Mouse (Mus musculus) gastrocnemius, postnatal 36 days (tissue): ENCODE data around the gene Gm10642. TPM values are rescaled to one million over a fixed set of nuclear protein-coding genes. Genes with fewer than 3 reads are reported as not detected.

Experiments used
- DNase-seq, 2 experiments: peaks; one replicate each; pipeline ENCODE4 v3.0.0; 2022
- intact Hi-C: fragments of 180-260 bp; cut with DNase I; formaldehyde crosslinking; loops from one replicate; pipeline ENCODE4 v1.15.1; 2025
- long read RNA-seq, 2 experiments: library from polyadenylated mRNA; stranded (forward); transcript quantifications; one replicate each; pipeline ENCODE4 v2.0.0; 2021
- total RNA-seq, 2 experiments: library from RNA; stranded (reverse); gene quantifications; 2 replicates each; pipeline ENCODE4 v1.2.3; 2021

The Gm10642 gene
- under 1 TPM in 1 of 2 experiments, not detected in 1; 0.15 TPM for total RNA-seq
- long read RNA-seq, experiment 1 = 0 reads
- long read RNA-seq, experiment 2, partial matches to known transcripts = 0 of 1 reads
- long read RNA-seq, experiment 2, other reads (novel, unspliced or antisense) = 0 of 1 reads

GRCm38 (mm10) chr9:70656130-70657007 is at the start of gene Gm10642:
Gene Gm10642 (plus strand): TSS chr9:70656251.
- DNase-seq = peak; percentile 28 to 44
- intact Hi-C loops = no loop called here

DNA sequence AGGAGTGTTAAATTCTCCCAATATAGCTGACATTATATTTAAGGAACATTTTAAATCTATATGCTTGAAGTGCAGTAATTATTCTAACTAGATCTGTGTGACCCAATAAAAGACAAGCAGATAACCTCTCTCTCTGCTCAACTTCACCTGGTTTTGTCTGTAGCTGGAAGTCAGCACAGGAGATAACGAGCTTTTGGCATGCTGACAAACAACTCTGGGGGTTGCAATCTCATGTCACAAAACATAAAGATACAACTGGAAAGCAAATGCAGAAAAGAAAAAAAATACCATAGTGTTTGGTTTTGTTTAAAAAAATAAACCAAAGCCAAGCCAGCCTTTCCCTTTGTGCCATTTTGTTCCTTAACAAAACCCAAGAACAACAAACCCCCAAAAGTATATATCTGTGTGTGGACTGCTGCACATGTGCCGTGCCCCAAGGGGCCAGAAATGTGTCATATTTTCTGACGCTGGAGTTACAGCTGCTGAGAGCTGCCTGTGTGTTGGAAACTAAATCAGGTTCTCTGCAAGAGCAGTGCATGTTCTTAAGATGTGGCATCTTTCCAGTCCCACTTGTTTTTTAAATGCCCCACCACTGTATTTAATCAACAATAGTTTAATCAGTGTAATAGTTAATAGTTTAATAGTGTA is 44.9 kb upstream of the Gm10642 start:
- no peak for DNase-seq
- intact Hi-C loops = no loop called here

GRCm38 (mm10) chr9:70629711-70630110 is 26.3 kb upstream of the Gm10642 start:
- peak in 1 of 2 experiments; percentile 7 for DNase-seq
- intact Hi-C loops = no loop called here

GRCm38 (mm10) chr9:70631665-70632064 is 24.4 kb upstream of the Gm10642 start:
- no peak for DNase-seq
- intact Hi-C loops = no loop called here

GRCm38 (mm10) chr9:70636748-70637147 is 19.3 kb upstream of the Gm10642 start:
- no peak for DNase-seq
- intact Hi-C loops = no loop called here

DNA sequence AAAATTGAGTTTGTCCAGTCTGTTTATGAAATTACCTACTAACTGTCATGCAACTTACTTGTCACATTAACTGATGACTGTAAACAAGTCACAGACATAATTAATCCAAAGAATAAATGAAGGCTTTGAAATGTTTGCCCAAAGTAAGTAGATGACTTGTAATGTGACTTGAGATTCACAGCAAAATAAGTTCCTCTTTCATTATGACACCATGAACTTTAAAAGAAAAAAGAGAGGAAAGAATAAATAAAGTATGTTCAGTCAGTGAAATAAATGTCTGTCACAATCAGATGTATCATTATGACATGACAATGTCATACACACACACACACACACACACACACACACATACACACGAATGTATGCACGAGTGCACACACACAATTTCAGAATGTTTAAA is 5.8 kb upstream of the Gm10642 start:
- no peak for DNase-seq
- intact Hi-C loops = no loop called here

DNA sequence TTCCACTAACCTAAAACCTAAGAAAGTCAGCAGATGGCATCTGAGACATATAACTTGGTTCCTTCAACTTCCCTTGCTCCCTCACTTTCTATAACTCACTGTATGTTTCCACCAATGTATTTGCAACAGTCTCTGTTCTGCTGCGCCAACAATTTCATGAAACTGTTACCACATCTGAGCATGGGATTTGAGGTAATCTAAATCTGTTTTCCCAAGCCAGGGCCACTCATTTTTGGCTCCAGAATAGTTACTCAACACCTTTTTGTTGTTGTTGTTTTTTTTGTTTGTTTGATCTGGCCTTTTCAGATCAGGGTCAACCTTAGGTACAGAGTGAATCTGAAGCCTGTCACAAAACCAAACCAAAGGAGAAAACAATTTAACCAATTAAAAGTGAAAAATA is 5.1 kb upstream of the Gm10642 start:
- no peak for DNase-seq
- intact Hi-C loops = no loop called here

DNA sequence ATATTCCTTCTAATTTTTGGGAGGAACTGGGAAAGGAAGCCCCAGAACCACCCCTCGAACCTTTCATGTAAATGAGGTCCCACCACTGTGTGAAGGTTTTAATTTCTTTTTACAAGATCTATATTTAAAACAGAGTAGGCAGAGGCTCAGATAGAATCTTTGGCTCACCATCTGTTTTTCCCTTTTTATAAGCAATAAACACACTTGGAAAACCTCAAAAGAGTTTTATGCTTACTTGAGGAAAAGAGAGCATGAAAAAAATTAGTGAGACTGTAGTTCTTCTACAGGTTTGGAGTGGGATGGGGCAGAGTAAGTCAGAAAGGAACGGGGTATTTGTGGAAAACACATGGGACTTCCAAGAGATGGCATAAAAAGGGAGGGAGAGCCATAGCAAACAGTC is 3.8 kb upstream of the Gm10642 start:
- DNase-seq = no peak
- intact Hi-C loops = no loop called here

GRCm38 (mm10) chr9:70653875-70654274 is 2.2 kb upstream of the Gm10642 start:
- intact Hi-C loops = no loop called here
- no peak for DNase-seq

DNA sequence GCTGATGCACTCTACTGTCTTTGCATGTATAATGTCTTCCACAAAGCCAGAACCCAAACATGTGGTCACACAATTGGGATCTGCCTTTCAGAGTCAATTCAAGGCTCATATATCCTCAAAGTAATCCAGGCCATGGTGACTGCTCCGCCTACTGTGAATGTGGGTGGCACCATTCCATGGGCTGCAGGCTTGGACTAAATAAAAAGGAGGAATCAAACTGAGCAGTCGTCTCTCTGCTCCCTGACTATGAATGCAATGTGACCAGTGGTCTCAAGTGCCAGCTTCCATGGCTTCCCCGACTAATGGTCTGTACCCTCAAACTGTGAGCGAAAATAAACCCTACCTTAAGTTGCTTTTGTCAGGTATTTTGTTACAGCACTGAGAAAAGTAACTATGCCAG is 1.6 kb upstream of the Gm10642 start:
- no peak for DNase-seq
- intact Hi-C loops = no loop called here

GRCm38 (mm10) chr9:70655764-70656129 is 304 bp upstream of the Gm10642 start:
- DNase-seq = no peak
- intact Hi-C loops = no loop called here

DNA sequence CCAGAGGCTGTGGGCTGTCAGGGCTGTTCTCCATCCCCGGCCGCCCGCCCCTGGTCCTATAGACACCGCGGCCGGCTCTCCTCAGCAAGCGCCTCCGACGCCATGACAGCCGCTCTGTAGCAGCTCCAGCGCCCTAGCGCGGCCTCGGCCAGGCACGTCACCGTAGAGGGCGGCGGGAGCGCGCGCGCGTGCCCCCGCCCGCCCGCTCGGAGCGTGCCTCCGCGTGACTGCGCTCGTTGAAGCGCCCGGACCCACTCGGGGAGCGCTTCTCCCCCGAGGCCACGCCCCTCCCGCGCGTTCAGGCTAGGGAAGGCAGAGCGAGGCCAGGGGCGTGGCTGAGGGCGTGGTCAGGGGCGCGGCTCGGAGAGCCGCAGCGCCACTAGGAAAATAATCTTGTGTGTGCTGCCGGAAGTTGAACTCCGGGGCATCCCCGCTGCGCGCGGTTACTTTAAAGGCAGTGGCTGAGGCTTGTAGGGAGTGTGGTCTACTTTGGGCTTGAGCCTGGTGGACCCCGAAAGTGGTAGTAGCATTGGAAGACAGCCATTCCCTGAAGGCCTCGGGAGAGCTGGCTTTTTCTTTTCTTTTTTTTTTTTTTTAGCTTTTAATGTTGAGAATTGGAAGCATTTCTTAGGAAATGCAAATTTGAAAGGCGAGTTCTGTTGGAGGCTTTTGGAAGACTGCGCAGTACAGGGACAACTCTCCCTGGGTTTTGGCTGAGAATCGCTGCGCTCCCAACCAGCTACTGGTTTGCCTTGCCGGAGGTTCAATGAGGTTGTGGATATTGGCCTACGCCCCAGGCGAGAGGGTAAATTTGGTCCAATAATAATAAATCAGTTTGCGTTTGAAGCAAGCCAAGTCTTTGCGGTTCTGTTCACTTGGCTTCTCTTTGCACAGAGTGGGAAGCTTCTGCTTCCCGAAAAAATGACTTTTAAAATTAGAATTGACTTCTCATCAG is 1.2 kb downstream of the Gm10642 start, which contains the start of gene Mindy2:
Gene Mindy2, minus strand, starts transcription at position 162 of the 955 bp plus-strand sequence.
- intact Hi-C loops = no loop called here

GRCm38 (mm10) chr9:70658266-70658665 is 2.2 kb downstream of the Gm10642 start:
- intact Hi-C loops = no loop called here
- no peak for DNase-seq

More for the DNA sequence above, 1.2 kb downstream of the Gm10642 start, which contains the start of gene Mindy2:
- DNase-seq = peak; percentile 91 to 99

GRCm38 (mm10) chr9:70664847-70665246 is 8.8 kb downstream of the Gm10642 start:
- no peak for DNase-seq
- intact Hi-C loops = loop anchor here (5.0 kb wide), 1 partner anchor 407 kb away; no protein-coding TSS in a partner anchor

DNA sequence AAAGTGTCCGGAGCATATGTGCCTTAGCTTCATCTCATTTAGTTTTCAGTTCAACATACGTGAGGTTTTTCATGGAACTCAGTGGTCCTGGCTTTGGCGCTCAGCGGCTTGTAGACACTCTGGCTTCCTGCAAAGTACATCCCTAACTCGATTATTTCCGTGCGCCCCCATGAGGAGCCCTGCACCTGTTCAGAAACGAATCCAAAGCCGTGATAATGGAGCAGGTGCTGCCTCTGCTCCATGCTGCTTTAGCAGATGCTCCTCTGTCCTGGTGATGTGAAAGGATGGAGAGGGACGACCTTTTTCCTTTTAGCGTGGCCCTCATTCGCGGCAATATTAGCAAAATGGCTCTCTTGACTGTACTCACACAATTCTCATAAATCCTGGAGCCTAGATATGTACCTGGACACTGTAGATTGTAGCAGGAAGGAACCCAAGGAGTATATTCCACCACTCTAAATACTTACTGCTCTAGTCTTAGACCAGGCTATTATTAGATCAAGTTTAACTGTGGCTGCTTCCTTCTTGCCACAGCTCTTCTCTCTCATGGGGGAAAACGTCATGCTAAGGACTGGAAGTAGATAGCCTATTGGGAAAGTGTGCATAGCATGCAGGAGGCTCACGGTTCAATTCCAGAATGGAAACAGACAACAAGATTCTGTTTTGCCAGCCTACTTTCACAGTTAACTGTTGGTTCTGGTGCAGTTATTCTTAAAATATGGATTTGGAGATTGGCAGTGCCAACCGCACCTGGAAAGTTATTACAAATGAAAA is 9.5 kb downstream of the Gm10642 start:
- no peak for DNase-seq
- intact Hi-C loops = loop anchor here (5.0 kb wide), 1 partner anchor 407 kb away; no protein-coding TSS in a partner anchor

GRCm38 (mm10) chr9:70666811-70667210 is 10.8 kb downstream of the Gm10642 start:
- intact Hi-C loops = loop anchor here (5.0 kb wide), 1 partner anchor 405 kb away; no protein-coding TSS in a partner anchor
- DNase-seq = no peak

- no peak for DNase-seq
- intact Hi-C loops = loop anchor here (5.0 kb wide), 1 partner anchor 404 kb away; no protein-coding TSS in a partner anchor
Observed at GRCm38 (mm10) chr9:70668048-70668447, 12.0 kb downstream of the Gm10642 start.

GRCm38 (mm10) chr9:70669197-70669596 is 13.1 kb downstream of the Gm10642 start:
- DNase-seq = no peak
- intact Hi-C loops = loop anchor here (5.0 kb wide), 1 partner anchor 403 kb away; no protein-coding TSS in a partner anchor

DNA sequence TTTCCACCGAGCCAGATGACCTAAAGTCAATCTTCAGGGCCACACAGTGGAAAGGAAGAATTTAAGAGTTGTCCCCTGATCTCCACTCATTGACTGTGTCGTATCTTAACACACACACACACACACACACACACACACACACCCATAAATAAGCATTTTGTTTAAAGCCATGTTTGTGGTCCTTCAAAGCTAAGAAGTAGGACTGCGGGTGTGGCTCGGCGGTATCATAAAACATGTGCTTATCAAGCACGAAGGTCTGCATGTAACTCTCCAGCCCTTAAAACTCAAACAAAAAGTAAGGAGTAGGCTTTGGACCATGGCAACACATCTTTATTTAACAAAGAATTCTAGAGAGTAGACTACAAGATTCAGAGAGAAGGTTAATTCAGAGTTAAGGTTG is 14.3 kb downstream of the Gm10642 start:
- intact Hi-C loops = no loop called here
- DNase-seq = no peak
